Mouse (Mus musculus) stomach, postnatal 0 days (tissue): ENCODE results near the gene Gm39566. TPM values are rescaled to one million over a fixed set of nuclear protein-coding genes. Genes with fewer than 3 reads are reported as not detected.

Experiments
- ATAC-seq: fragments of 200-750 bp; cut with Nextera tagmentation; 2 replicates; pipeline ENCODE4 v1.8.0; 2017; ENCODE audit not compliant: low FRiP score, low TSS enrichment
- DNase-seq: peaks from one replicate; pipeline ENCODE4 v3.0.0-alpha.2; 2016; ENCODE audit warnings: low spot score
- H3K27ac ChIP-seq: fragments of 300-500 bp; sonication (generic); replicated peaks from 2 replicates; pipeline ENCODE4 v1.5.1; 2014; ENCODE audit warnings: mild to moderate bottlenecking, control low read depth
- H3K27me3 ChIP-seq: fragments of 300-500 bp; sonication (generic); 2 replicates; pipeline ENCODE4 v1.6.1; 2014; ENCODE audit warnings: low read length; ENCODE audit not compliant: control insufficient read depth, insufficient read depth
- H3K36me3 ChIP-seq: fragments of 300-500 bp; sonication (generic); 2 replicates; pipeline ENCODE4 v1.6.1; 2014; ENCODE audit warnings: low read length, mixed read lengths; ENCODE audit not compliant: control insufficient read depth, insufficient read depth
- H3K4me1 ChIP-seq: fragments of 300-500 bp; sonication (generic); replicated peaks from 2 replicates; pipeline ENCODE4 v1.6.1; 2014; ENCODE audit warnings: antibody characterized with exemption; ENCODE audit not compliant: control insufficient read depth, insufficient read depth
- H3K4me2 ChIP-seq: fragments of 300-500 bp; sonication (generic); replicated peaks from 2 replicates; pipeline ENCODE4 v1.6.1; 2014; ENCODE audit warnings: low read depth, mild to moderate bottlenecking, control low read depth, moderate library complexity
- H3K4me3 ChIP-seq: fragments of 300-500 bp; sonication (generic); 2 replicates; pipeline ENCODE4 v1.5.1; 2014; ENCODE audit warnings: low read depth, low read length, control low read depth
- H3K9ac ChIP-seq: fragments of 300-500 bp; sonication (generic); 2 replicates; pipeline ENCODE4 v1.6.1; 2014; ENCODE audit warnings: mild to moderate bottlenecking, low read length, control low read depth, mixed read lengths
- H3K9me3 ChIP-seq: fragments of 300-500 bp; sonication (generic); 2 replicates; pipeline ENCODE4 v1.6.1; 2016; ENCODE audit warnings: low read length; ENCODE audit not compliant: control insufficient read depth
- CTCF ChIP-seq: IDR thresholded peaks from 2 replicates; pipeline ENCODE4 v1.5.1; 2016; ENCODE audit warnings: antibody characterized with exemption, low read depth, mild to moderate bottlenecking, moderate library complexity
- EP300 ChIP-seq: optimal IDR thresholded peaks from 2 replicates; pipeline ENCODE3; 2016; ENCODE audit warnings: antibody characterized with exemption
- WGBS: fragments of 180-500 bp; shearing (Covaris S2); extraction: QIAGEN DNeasy Blood & Tissue Kit; methylation state at CpG from one replicate; pipeline ENCODE4 v1.1.7; 2014; 5-methylcytosine and 5-hydroxymethylcytosine counted together
- polyA plus RNA-seq: library from polyadenylated mRNA; unstranded; fragments of >200 nt; fragmentation: Nextera tagmentation; extraction: Ambion mirVana; gene quantifications from 2 replicates; pipeline ENCODE4 v1.2.1, GENCODE M21; 2015

Gene Gm39566
- polyA plus RNA-seq, 1 experiment from 2014 or later = not detected

GRCm38 (mm10) chr11:69835966-69836335 lies 20.9 kb upstream of the Gm39566 start:
- Histone ChIP-seq H3K9ac (no peak overlapping the region), H3K36me3 (0 out of 2 replicates have a peak, but pooled peaks cover 2% of the 10 kb centered on the region), H3K4me2 (peak overlapping the region; percentile 77), H3K4me1 (peaks cover 5% of the 10 kb centered on the region), H3K9me3 (no peaks in the 10 kb centered on the region), H3K27me3 (no peaks in the 10 kb centered on the region), H3K27ac (no peak overlapping the region), H3K4me3 (no peak overlapping the region)
- no peak for DNase-seq
- 20% methylated on average over 4 of the region's 4 CpGs for WGBS
- TF ChIP-seq CTCF (no peak), EP300 (no peak)
- ATAC-seq = no peak

- Histone ChIP-seq H3K4me3 (no peak overlapping the region), H3K9ac (0 out of 2 replicates have a peak overlapping the region, but pooled peaks have one; percentile 8)
Measured at GRCm38 (mm10) chr11:69835326-69835965, 20.3 kb upstream of the Gm39566 start.

GRCm38 (mm10) chr11:69834001-69834549 lies 19.0 kb upstream of the Gm39566 start:
- TF ChIP-seq CTCF (peak; percentile 6; the same call in 1 of the 2 replicates), EP300 (no peak)
- ATAC-seq (peak; percentile 18; the same call in 1 of the 2 replicates), DNase-seq (peak; percentile 79)
- H3K9me3 ChIP-seq = no peaks in the 10 kb centered on the region
- H3K4me1 ChIP-seq = peaks cover 3% of the 10 kb centered on the region
- no peaks in the 10 kb centered on the region for H3K36me3 ChIP-seq
- H3K9ac ChIP-seq = peak overlapping the region; percentile 66
- H3K4me3 ChIP-seq = peak overlapping the region; percentile 35
- peak overlapping the region; percentile 67 for H3K4me2 ChIP-seq
- no peaks in the 10 kb centered on the region for H3K27me3 ChIP-seq
- peak overlapping the region; percentile 30; the same call in 1 of the 2 replicates for H3K27ac ChIP-seq
- WGBS = 12% methylated on average over 37 of the region's 48 CpGs

More at GRCm38 (mm10) chr11:69835326-69835965, 20.3 kb upstream of the Gm39566 start:
- Histone ChIP-seq H3K4me2 (peak overlapping the region; percentile 77; the same call in 1 of the 2 replicates), H3K4me1 (peaks cover 5% of the 10 kb centered on the region), H3K36me3 (0 out of 2 replicates have a peak, but pooled peaks cover 2% of the 10 kb centered on the region), H3K27ac (no peak overlapping the region), H3K9me3 (no peaks in the 10 kb centered on the region), H3K27me3 (no peaks in the 10 kb centered on the region)
- ATAC-seq (no peak), DNase-seq (no peak)
- 36% methylated on average over 9 of the region's 9 CpGs for WGBS
- TF ChIP-seq EP300 = no peak
- TF ChIP-seq CTCF = no peak

GRCm38 (mm10) chr11:69833554-69833953 lies 18.5 kb upstream of the Gm39566 start:
- Histone ChIP-seq H3K4me3 (peak overlapping the region; percentile 35), H3K9ac (peak overlapping the region; percentile 66), H3K36me3 (no peaks in the 10 kb centered on the region), H3K4me2 (peak overlapping the region; percentile 67), H3K27me3 (no peaks in the 10 kb centered on the region), H3K27ac (no peak overlapping the region; the same call in 1 of the 2 replicates), H3K9me3 (no peaks in the 10 kb centered on the region), H3K4me1 (peaks cover 3% of the 10 kb centered on the region)
- 62% methylated on average over 8 of the region's 8 CpGs for WGBS
- TF ChIP-seq CTCF (no peak), EP300 (no peak)
- DNase-seq = no peak
- no peak for ATAC-seq

- H3K9ac ChIP-seq = no peak overlapping the region
- H3K27ac ChIP-seq = no peak overlapping the region
- DNase-seq = no peak
- H3K4me3 ChIP-seq = no peak overlapping the region
- H3K36me3 ChIP-seq = no peaks in the 10 kb centered on the region
- no peaks in the 10 kb centered on the region for H3K9me3 ChIP-seq
- TF ChIP-seq EP300 = no peak
- TF ChIP-seq CTCF = no peak
- no peaks in the 10 kb centered on the region for H3K27me3 ChIP-seq
- H3K4me2 ChIP-seq = no peak overlapping the region
- ATAC-seq = 0 out of 2 replicates have a peak, but pooled peaks have one; percentile 29
- 78% methylated on average over 5 of the region's 5 CpGs for WGBS
- no peaks in the 10 kb centered on the region; the same call in 1 of the 2 replicates for H3K4me1 ChIP-seq
Measured at GRCm38 (mm10) chr11:69828832-69829231, 13.7 kb upstream of the Gm39566 start.

- no peaks in the 10 kb centered on the region for H3K36me3 ChIP-seq
- no peak for DNase-seq
- TF ChIP-seq CTCF (no peak), EP300 (no peak)
- no peaks in the 10 kb centered on the region for H3K4me1 ChIP-seq
- WGBS = 64% methylated on average over 2 of the region's 2 CpGs
- ATAC-seq = no peak
- H3K27ac ChIP-seq = no peak overlapping the region
- no peak overlapping the region for H3K9ac ChIP-seq
- no peak overlapping the region for H3K4me3 ChIP-seq
- H3K4me2 ChIP-seq = no peak overlapping the region
- no peaks in the 10 kb centered on the region for H3K9me3 ChIP-seq
- no peaks in the 10 kb centered on the region for H3K27me3 ChIP-seq
Measured at GRCm38 (mm10) chr11:69823456-69823855, 8.4 kb upstream of the Gm39566 start.
